Mouse (Mus musculus) stomach, postnatal 0 days (tissue): ENCODE measurements around the gene Kcnk5.

Source experiments
- CTCF ChIP-seq: IDR thresholded peaks from 2 replicates; pipeline ENCODE4 v1.5.1; 2016; ENCODE audit warnings: antibody characterized with exemption, low read depth, mild to moderate bottlenecking, moderate library complexity
- EP300 ChIP-seq: optimal IDR thresholded peaks from 2 replicates; pipeline ENCODE3; 2016; ENCODE audit warnings: antibody characterized with exemption

DNA sequence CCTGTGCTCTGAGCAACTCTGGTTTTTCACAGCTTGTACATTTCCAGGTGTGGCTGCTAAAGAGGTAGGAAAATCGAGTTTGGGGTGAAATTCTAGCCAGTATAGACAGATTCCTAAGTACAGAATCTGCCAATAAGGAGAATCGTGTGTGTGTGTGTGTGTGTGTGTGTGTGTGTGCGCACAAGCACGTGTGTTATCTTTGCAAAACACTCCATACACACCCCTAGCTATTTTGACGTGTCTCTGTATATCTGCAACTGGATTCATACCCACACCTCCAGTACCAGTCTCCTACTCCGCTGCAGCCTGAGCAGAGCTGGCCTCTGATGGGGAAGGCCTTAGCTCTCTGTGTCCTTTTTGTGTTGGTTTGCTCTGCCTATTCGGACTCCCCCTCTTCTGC lies 28.3 kb upstream of the Kcnk5 start:
- TF ChIP-seq EP300 (no peak), CTCF (no peak)
